Mouse (Mus musculus) erythroblast, embryonic 14.5 days (primary cell): Measurements from ENCODE around the gene Dysf.

Experiments used
- GATA1 ChIP-seq: IDR thresholded peaks from 2 replicates; pipeline ENCODE4 v1.6.1; 2012; ENCODE audit warnings: low read length, inconsistent platforms, mixed read lengths
- TAL1 ChIP-seq: IDR thresholded peaks from 3 replicates; pipeline ENCODE4 v1.6.1; 2012; ENCODE audit warnings: low read length, inconsistent platforms, mixed read lengths

GRCm38 (mm10) chr6:84057216-84057615, 48.8 kb downstream of the Dysf start:
- no peak for TF ChIP-seq GATA1
- no peak for TF ChIP-seq TAL1
